Mouse (Mus musculus): ENCODE results near the gene Fndc4. TPM values are rescaled to one million over a fixed set of nuclear protein-coding genes. Genes with fewer than 3 reads are reported as not detected.
A peak's percentile ranks its signal among the peaks of the same experiment; 100 is the strongest.

The Fndc4 gene
- polyA plus RNA-seq (2012; rRNA removed): 11.7 and 17.8 TPM in 2 replicates

DNA sequence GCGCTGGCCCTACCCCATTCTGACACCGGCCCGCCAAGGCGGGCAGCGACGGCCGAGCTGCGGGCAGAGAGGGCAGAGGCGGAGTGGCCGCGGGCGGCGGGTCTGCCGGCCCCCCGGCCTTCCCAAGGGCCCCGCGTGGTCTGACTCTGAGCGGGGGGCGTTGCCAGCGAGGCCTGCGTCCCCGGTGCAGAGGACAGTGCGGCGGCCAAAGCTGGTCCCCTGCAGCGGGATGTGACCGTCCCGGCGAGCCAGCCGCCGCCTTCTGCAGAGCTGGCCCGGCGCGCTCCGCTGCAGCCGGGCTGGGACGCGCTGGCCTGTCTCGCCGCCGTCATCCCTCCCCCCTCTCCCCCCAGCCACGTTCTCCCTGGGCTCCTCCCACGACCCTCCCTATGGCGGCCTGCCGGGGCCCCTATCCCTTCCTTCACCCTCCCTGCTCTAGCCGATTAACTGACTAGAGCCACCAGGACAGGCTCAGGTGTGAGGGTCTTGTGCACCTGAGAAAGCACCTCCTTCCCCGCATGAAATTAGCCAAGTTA, at the start of gene Fndc4:
TSS of gene Fndc4 (minus strand) at position 475 of the 536 bp plus-strand sequence.
- no peak for TF ChIP-seq POLR2A (IDR thresholded peaks at IDR 0.05; ENCODE audit: borderline replicate concordance, extremely low read depth, low read depth, low read length)
- TF ChIP-seq CTCF (IDR thresholded peaks at IDR 0.05; ENCODE audit: insufficient read depth, low read length): no peak
- under 1% methylated on average over 46 of the region's 46 CpGs for WGBS
- H3K4me3 ChIP-seq (replicated peaks; ENCODE audit: extremely low read depth, low read depth, low read length): peak within 1 kb of the TSS; percentile 51
- H3K4me1 ChIP-seq (ENCODE audit: control insufficient read depth, insufficient read depth, low read length): peaks cover 3% of the 10 kb centered on the region
- DNase-seq: peak; percentile 19

DNA sequence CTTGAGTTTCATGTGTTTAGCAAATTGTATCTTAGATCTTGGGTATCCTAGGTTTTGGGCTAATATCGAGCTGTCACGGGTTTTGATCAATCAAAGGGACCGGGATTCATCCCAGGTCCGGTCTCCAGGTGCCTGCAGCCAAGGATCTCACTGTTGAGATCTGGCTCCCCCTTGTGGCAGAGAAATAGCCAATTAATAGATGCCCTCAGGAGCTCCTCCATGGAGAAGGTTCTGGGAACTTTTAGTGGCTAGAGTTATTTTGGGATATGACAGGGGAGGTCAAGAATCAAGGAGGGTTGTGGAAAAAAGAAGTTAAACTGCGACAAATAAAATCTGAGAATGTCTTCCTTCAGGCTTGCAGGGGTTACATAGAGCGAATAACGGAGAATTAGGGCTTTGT, 32.4 kb upstream of the Fndc4 start:
- no peak overlapping the region for H3K4me3 ChIP-seq (replicated peaks; ENCODE audit: extremely low read depth, low read depth, low read length)
- H3K4me1 ChIP-seq (ENCODE audit: control insufficient read depth, insufficient read depth, low read length): no peaks in the 10 kb centered on the region
- 32% methylated on average over 7 of the region's 7 CpGs for WGBS
- no peak for TF ChIP-seq POLR2A (IDR thresholded peaks at IDR 0.05; ENCODE audit: borderline replicate concordance, extremely low read depth, low read depth, low read length)
- TF ChIP-seq CTCF (IDR thresholded peaks at IDR 0.05; ENCODE audit: insufficient read depth, low read length): peak; percentile 56
- DNase-seq: peak; percentile 28

DNA sequence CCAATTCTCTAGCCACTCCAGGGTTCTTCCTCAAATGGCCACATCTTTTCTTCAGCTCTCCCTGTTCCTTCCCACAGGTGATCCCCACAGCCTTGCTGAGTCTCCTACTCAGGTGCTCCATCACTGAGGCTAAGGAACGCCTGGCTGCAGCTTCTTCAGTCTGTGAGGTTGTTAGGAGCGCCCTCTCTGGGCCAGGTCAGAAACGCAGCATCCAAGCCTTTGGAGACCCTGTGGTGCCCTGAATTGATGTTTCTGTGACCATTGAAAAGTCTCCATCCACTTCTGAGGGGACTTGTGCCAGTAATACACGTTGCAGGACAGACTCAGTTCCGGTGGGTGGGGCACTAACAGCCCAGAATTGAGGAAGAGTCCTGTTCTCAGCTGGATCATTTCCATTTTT, 31.0 kb upstream of the Fndc4 start:
- TF ChIP-seq POLR2A (IDR thresholded peaks at IDR 0.05; ENCODE audit: borderline replicate concordance, extremely low read depth, low read depth, low read length) (no peak), CTCF (IDR thresholded peaks at IDR 0.05; ENCODE audit: insufficient read depth, low read length) (no peak)
- WGBS: 12% methylated on average over 5 of the region's 5 CpGs

DNA sequence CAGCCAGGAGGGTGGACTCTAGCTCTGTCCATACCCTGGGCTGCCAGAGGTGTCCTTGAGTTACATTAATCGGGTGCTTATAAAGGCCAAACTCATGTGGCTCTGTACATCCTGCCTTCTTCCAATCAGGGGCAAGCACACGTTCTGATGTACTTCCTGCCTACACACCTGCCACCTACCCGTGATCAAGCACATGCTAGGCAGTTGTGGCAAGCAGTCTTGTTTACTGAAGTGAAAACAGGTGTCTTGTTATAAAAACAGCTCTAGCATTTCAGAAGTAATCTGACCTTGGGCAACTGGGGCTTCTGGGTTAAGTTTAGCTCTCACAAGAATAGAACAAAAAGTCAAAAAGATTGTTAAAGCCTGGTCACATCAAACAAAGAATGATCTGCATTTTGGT, 28.2 kb upstream of the Fndc4 start:
- WGBS: 48% methylated on average over 3 of the region's 3 CpGs
- Histone ChIP-seq H3K4me3 (replicated peaks; ENCODE audit: extremely low read depth, low read depth, low read length) (no peak overlapping the region), H3K4me1 (ENCODE audit: control insufficient read depth, insufficient read depth, low read length) (no peaks in the 10 kb centered on the region)
- no peak for DNase-seq
- no peak for TF ChIP-seq POLR2A (IDR thresholded peaks at IDR 0.05; ENCODE audit: borderline replicate concordance, extremely low read depth, low read depth, low read length)
- TF ChIP-seq CTCF (IDR thresholded peaks at IDR 0.05; ENCODE audit: insufficient read depth, low read length): no peak

More for the DNA sequence above, 31.0 kb upstream of the Fndc4 start:
- Histone ChIP-seq H3K4me1 (ENCODE audit: control insufficient read depth, insufficient read depth, low read length) (no peaks in the 10 kb centered on the region), H3K4me3 (replicated peaks; ENCODE audit: extremely low read depth, low read depth, low read length) (no peak overlapping the region)
- DNase-seq: no peak

DNA sequence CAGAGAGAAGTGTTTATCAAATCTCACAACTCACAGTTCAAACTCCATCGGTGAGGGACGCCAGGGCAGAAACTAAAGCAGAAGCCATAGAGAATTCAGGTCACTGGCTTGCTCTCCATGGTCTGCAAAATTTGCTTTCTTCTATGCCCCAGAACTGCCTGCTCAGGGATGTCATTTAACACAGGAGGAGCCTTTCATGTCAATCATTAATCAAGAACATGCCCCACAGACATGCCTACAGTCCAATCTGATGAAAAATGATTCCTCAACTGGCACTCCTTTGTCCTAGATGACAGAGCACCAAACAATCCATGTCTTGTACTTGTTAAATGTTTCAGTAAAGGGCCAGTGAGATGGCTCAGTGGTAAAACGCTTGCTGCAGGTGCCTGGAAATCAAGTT, 26.9 kb upstream of the Fndc4 start:
- WGBS: 81% methylated on average over 3 of the region's 3 CpGs
- DNase-seq: no peak
- Histone ChIP-seq H3K4me3 (replicated peaks; ENCODE audit: extremely low read depth, low read depth, low read length) (no peak overlapping the region), H3K4me1 (ENCODE audit: control insufficient read depth, insufficient read depth, low read length) (no peaks in the 10 kb centered on the region)
- TF ChIP-seq POLR2A (IDR thresholded peaks at IDR 0.05; ENCODE audit: borderline replicate concordance, extremely low read depth, low read depth, low read length) (no peak), CTCF (IDR thresholded peaks at IDR 0.05; ENCODE audit: insufficient read depth, low read length) (no peak)

DNA sequence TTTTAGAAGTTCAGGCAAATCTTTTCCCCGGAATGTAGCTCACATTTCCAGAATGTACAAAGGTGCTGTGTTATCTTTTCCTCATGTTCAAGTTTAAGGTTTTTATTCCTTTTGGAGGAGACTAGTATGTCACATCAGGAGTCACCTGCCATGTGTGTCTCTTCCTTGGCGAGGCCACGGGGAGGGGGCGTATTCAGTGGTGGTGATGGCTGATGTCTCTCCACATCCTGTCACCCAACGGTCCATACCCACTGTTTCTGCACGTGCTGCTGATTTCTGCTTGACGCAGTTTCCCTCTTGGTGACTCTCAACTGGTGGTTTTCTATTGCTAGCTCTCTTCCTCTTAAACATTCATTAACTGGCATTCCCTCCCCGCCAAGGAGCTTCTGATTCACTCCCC, 16.9 kb upstream of the Fndc4 start:
- DNase-seq: no peak
- TF ChIP-seq CTCF (IDR thresholded peaks at IDR 0.05; ENCODE audit: insufficient read depth, low read length) (no peak), POLR2A (IDR thresholded peaks at IDR 0.05; ENCODE audit: borderline replicate concordance, extremely low read depth, low read depth, low read length) (no peak)
- Histone ChIP-seq H3K4me1 (ENCODE audit: control insufficient read depth, insufficient read depth, low read length) (no peaks in the 10 kb centered on the region), H3K4me3 (replicated peaks; ENCODE audit: extremely low read depth, low read depth, low read length) (no peak overlapping the region)
- WGBS: 69% methylated on average over 8 of the region's 8 CpGs

DNA sequence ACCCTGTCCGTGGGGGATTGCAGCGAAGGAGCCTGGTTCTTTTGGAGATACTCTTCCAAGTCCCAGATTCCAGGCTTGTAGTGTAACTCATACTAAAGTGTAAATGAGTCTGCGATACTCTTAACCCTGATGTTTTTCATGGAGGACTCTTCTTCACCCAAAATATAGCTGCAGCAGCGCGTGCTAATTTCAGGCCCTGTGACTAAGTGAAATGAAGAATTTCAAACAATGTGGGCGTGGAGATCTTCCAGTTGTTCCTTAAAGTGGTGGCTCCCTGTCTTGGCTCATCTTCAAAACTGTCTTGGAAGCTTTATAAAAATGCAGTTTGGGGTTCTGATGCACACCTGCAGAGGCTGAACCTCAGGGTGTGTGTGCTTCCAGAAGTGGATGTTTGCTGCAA, 7.2 kb upstream of the Fndc4 start:
- TF ChIP-seq CTCF (IDR thresholded peaks at IDR 0.05; ENCODE audit: insufficient read depth, low read length) (no peak), POLR2A (IDR thresholded peaks at IDR 0.05; ENCODE audit: borderline replicate concordance, extremely low read depth, low read depth, low read length) (no peak)
- no peak for DNase-seq
- H3K4me3 ChIP-seq (replicated peaks; ENCODE audit: extremely low read depth, low read depth, low read length): no peak overlapping the region
- H3K4me1 ChIP-seq (ENCODE audit: control insufficient read depth, insufficient read depth, low read length): no peaks in the 10 kb centered on the region
- 84% methylated on average over 6 of the region's 6 CpGs for WGBS

DNA sequence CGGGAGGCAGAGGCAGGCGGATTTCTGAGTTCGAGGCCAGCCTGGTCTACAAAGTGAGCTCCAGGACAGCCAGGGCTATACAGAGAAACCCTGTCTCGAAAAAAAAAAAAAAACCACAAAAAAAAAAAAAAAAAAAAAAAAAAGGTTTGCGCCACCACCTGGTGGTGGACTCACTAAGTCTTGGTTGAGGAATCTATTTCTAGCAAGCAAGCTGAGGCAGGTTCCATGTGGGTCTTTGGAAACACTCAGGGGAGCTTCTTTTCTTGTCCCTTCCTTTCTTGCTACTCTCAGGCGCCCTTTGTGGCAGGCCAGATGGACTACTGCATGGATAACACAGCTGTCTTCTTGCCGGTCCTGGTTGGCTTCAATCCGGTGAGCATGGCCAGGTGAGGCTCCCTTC, 6.0 kb upstream of the Fndc4 start:
- DNase-seq: no peak
- TF ChIP-seq POLR2A (IDR thresholded peaks at IDR 0.05; ENCODE audit: borderline replicate concordance, extremely low read depth, low read depth, low read length) (no peak), CTCF (IDR thresholded peaks at IDR 0.05; ENCODE audit: insufficient read depth, low read length) (no peak)
- H3K4me1 ChIP-seq (ENCODE audit: control insufficient read depth, insufficient read depth, low read length): no peaks in the 10 kb centered on the region
- no peak overlapping the region for H3K4me3 ChIP-seq (replicated peaks; ENCODE audit: extremely low read depth, low read depth, low read length)
- 67% methylated on average over 7 of the region's 8 CpGs for WGBS

DNA sequence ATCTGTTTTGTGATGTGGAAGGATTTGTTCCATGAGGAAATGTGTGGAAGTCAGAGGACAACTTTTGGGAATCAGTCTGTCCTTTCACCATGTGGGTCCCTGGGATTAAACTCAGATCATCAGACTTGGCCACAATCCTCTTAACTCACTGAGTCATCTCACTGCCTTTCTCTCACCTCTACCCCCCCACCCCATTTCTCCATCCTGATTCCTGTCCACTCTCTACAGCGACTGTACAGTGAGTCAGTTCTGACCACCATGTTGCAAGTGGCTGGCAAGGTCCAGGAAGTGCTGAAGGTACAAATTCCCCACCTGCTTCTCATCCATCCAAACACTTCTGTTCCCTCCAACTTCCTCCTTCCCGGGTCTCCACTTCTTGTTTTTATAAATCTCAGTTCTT, 2.6 kb upstream of the Fndc4 start:
- Histone ChIP-seq H3K4me3 (replicated peaks; ENCODE audit: extremely low read depth, low read depth, low read length) (no peak overlapping the region), H3K4me1 (ENCODE audit: control insufficient read depth, insufficient read depth, low read length) (no peaks in the 10 kb centered on the region)
- no peak for TF ChIP-seq CTCF (IDR thresholded peaks at IDR 0.05; ENCODE audit: insufficient read depth, low read length)
- 33% methylated on average over 2 of the region's 2 CpGs for WGBS
- DNase-seq: no peak

DNA sequence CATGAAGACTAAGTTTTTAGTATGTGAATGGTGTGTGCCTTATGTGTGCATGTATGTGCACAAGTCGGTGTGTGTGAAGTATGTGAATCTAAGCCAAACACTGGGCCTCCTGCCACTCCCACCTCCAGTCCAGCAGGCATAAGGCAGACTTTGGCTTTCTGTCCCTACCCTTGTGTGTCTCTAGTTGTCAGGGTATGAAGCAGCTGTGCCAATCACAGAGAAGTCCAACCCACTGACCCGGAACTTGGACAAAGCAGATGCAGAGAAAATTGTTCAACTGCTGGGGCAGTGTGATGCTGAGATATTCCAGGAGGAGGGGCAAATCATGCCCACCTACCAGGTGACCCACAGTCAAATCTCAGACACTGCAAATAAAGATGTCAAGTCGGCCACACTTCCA, 2.1 kb upstream of the Fndc4 start:
- H3K4me1 ChIP-seq (ENCODE audit: control insufficient read depth, insufficient read depth, low read length): no peaks in the 10 kb centered on the region
- no peak for DNase-seq
- whole genome bisulfite sequencing: 62% methylated on average over 3 of the region's 3 CpGs
- TF ChIP-seq POLR2A (IDR thresholded peaks at IDR 0.05; ENCODE audit: borderline replicate concordance, extremely low read depth, low read depth, low read length) (no peak), CTCF (IDR thresholded peaks at IDR 0.05; ENCODE audit: insufficient read depth, low read length) (no peak)
- H3K4me3 ChIP-seq (replicated peaks; ENCODE audit: extremely low read depth, low read depth, low read length): no peak overlapping the region

Data from lung, adult 2 months (tissue).